Mouse (Mus musculus) megakaryocyte, embryonic 14.5 days (primary cell): ENCODE results near the gene Epb41l2. TPM values are rescaled to one million over a fixed set of nuclear protein-coding genes. Genes with fewer than 3 reads are reported as not detected.

Experiments used
- H3K27me3 ChIP-seq: replicated peaks from 2 replicates; pipeline ENCODE3; 2012; ENCODE audit warnings: inconsistent platforms
- H3K36me3 ChIP-seq: replicated peaks from 2 replicates; pipeline ENCODE3; 2012; ENCODE audit warnings: low read length, inconsistent platforms, mixed read lengths
- H3K4me1 ChIP-seq: 2 replicates; pipeline ENCODE4 v1.6.1; 2012; ENCODE audit warnings: inconsistent platforms
- H3K4me3 ChIP-seq: replicated peaks from 2 replicates; pipeline ENCODE3; 2012; ENCODE audit warnings: moderate library complexity, mild to moderate bottlenecking, inconsistent platforms
- H3K9me3 ChIP-seq: 2 replicates; pipeline ENCODE4 v1.6.1; 2012; ENCODE audit warnings: inconsistent platforms
- FLI1 ChIP-seq: IDR thresholded peaks from 2 replicates; pipeline ENCODE4 v1.6.1; 2012; ENCODE audit warnings: low read length, inconsistent platforms, mixed read lengths
- GATA1 ChIP-seq: IDR thresholded peaks from 3 replicates; pipeline ENCODE4 v1.6.1; 2012; ENCODE audit warnings: mixed read lengths, low read length, inconsistent platforms, borderline replicate concordance
- polyA plus RNA-seq: library from polyadenylated mRNA; stranded (reverse); fragments of >175 nt; gene quantifications from 2 replicates; pipeline ENCODE4 v1.2.3, GENCODE M21; 2012; ENCODE audit warnings: low replicate concordance; ENCODE audit not compliant: insufficient read depth

Epb41l2 gene
- polyA plus RNA-seq, 1 experiment: 33.7 TPM

GRCm38 (mm10) chr10:25362235-25362634 lies 2.6 kb downstream of the Epb41l2 start:
- Histone ChIP-seq H3K27me3 (no peaks in the 10 kb centered on the region), H3K36me3 (no peaks in the 10 kb centered on the region), H3K4me3 (no peak overlapping the region), H3K4me1 (peaks cover 52% of the 10 kb centered on the region), H3K9me3 (no peaks in the 10 kb centered on the region)
- TF ChIP-seq GATA1: no peak
- TF ChIP-seq FLI1: no peak

- TF ChIP-seq FLI1 (no peak), GATA1 (no peak)
- Histone ChIP-seq H3K4me3 (no peak overlapping the region), H3K27me3 (no peaks in the 10 kb centered on the region), H3K9me3 (no peaks in the 10 kb centered on the region), H3K36me3 (no peaks in the 10 kb centered on the region), H3K4me1 (peaks cover 62% of the 10 kb centered on the region)
Measured at GRCm38 (mm10) chr10:25365158-25365557, 5.6 kb downstream of the Epb41l2 start.

GRCm38 (mm10) chr10:25365708-25366107 lies 6.1 kb downstream of the Epb41l2 start:
- Histone ChIP-seq H3K9me3 (no peaks in the 10 kb centered on the region), H3K36me3 (no peaks in the 10 kb centered on the region), H3K4me3 (no peak overlapping the region), H3K4me1 (peaks cover 64% of the 10 kb centered on the region), H3K27me3 (no peaks in the 10 kb centered on the region)
- no peak for TF ChIP-seq GATA1
- TF ChIP-seq FLI1: no peak

- Histone ChIP-seq H3K36me3 (no peaks in the 10 kb centered on the region), H3K9me3 (no peaks in the 10 kb centered on the region), H3K4me1 (peaks cover 63% of the 10 kb centered on the region), H3K4me3 (peak overlapping the region; percentile 69), H3K27me3 (no peaks in the 10 kb centered on the region)
- TF ChIP-seq FLI1 (no peak), GATA1 (no peak)
Measured at GRCm38 (mm10) chr10:25366691-25367090, 7.1 kb downstream of the Epb41l2 start.

- H3K4me3 ChIP-seq: no peak overlapping the region
- H3K9me3 ChIP-seq: no peaks in the 10 kb centered on the region
- TF ChIP-seq FLI1 (no peak), GATA1 (no peak)
- no peaks in the 10 kb centered on the region for H3K27me3 ChIP-seq
- H3K36me3 ChIP-seq: no peaks in the 10 kb centered on the region
- H3K4me1 ChIP-seq: peaks cover 70% of the 10 kb centered on the region
Measured at GRCm38 (mm10) chr10:25368928-25369327, 9.3 kb downstream of the Epb41l2 start.

GRCm38 (mm10) chr10:25369691-25370090 lies 10.1 kb downstream of the Epb41l2 start:
- no peaks in the 10 kb centered on the region for H3K36me3 ChIP-seq
- H3K27me3 ChIP-seq: no peaks in the 10 kb centered on the region
- peak overlapping the region; percentile 29 for H3K4me3 ChIP-seq
- H3K4me1 ChIP-seq: peaks cover 70% of the 10 kb centered on the region
- no peaks in the 10 kb centered on the region for H3K9me3 ChIP-seq
- TF ChIP-seq FLI1: no peak
- TF ChIP-seq GATA1: no peak

- TF ChIP-seq GATA1 (no peak), FLI1 (no peak)
Measured at GRCm38 (mm10) chr10:25371336-25371735, 11.7 kb downstream of the Epb41l2 start.

GRCm38 (mm10) chr10:25371915-25372371 lies 12.3 kb downstream of the Epb41l2 start:
- TF ChIP-seq GATA1: no peak
- no peak for TF ChIP-seq FLI1
- Histone ChIP-seq H3K4me3 (no peak overlapping the region), H3K36me3 (no peaks in the 10 kb centered on the region), H3K9me3 (no peaks in the 10 kb centered on the region), H3K27me3 (no peaks in the 10 kb centered on the region), H3K4me1 (peaks cover 48% of the 10 kb centered on the region)

More at GRCm38 (mm10) chr10:25371336-25371735, 11.7 kb downstream of the Epb41l2 start:
- H3K36me3 ChIP-seq: no peaks in the 10 kb centered on the region
- H3K4me1 ChIP-seq: peaks cover 55% of the 10 kb centered on the region
- H3K9me3 ChIP-seq: no peaks in the 10 kb centered on the region
- no peak overlapping the region for H3K4me3 ChIP-seq
- H3K27me3 ChIP-seq: no peaks in the 10 kb centered on the region

- Histone ChIP-seq H3K4me1 (peaks cover 50% of the 10 kb centered on the region), H3K27me3 (no peaks in the 10 kb centered on the region), H3K9me3 (no peaks in the 10 kb centered on the region), H3K4me3 (no peak overlapping the region), H3K36me3 (peaks cover 2% of the 10 kb centered on the region)
- TF ChIP-seq GATA1: no peak
- TF ChIP-seq FLI1: no peak
Measured at GRCm38 (mm10) chr10:25372510-25373148, 13.0 kb downstream of the Epb41l2 start.

GRCm38 (mm10) chr10:25375036-25375435 lies 15.4 kb downstream of the Epb41l2 start:
- H3K36me3 ChIP-seq: peaks cover 23% of the 10 kb centered on the region
- H3K4me1 ChIP-seq: peaks cover 35% of the 10 kb centered on the region
- no peak for TF ChIP-seq FLI1
- TF ChIP-seq GATA1: no peak
- no peak overlapping the region for H3K4me3 ChIP-seq
- H3K9me3 ChIP-seq: no peaks in the 10 kb centered on the region
- no peaks in the 10 kb centered on the region for H3K27me3 ChIP-seq
